Mouse (Mus musculus) naive thymus-derived CD4-positive, alpha-beta T cell, adult 2 months (primary cell): ENCODE results near the gene Dpagt1.
"Not testable (repeated sequence)": the region's sequence is repeated elsewhere in the genome, so short reads cannot be mapped to it uniquely, and the experiment has no call there.

Experiments
- DNase-seq: peaks from one replicate; pipeline ENCODE4 v3.0.0-alpha.2; 2011; ENCODE audit warnings: low read depth

Dpagt1 gene

GRCm38 (mm10) chr9:44318826-44319095, 7.1 kb upstream of the Dpagt1 start:
- DNase-seq = no peak

- DNase-seq = peak; percentile 49
Observed at GRCm38 (mm10) chr9:44319105-44319886, 6.5 kb upstream of the Dpagt1 start.

- peak; percentile 88 for DNase-seq
Observed at GRCm38 (mm10) chr9:44319887-44320798, 5.7 kb upstream of the Dpagt1 start, which contains the start of gene C2cd2l. Gene C2cd2l (minus strand): TSS chr9:44320285.

- DNase-seq = no peak
Observed at GRCm38 (mm10) chr9:44320799-44321133, 5.1 kb upstream of the Dpagt1 start.

- not testable (repeated sequence) for DNase-seq
Observed at GRCm38 (mm10) chr9:44323656-44324055, 2.2 kb upstream of the Dpagt1 start.

- no peak for DNase-seq
Observed at GRCm38 (mm10) chr9:44324147-44324546, 1.7 kb upstream of the Dpagt1 start.

- not testable (repeated sequence) for DNase-seq
Observed at GRCm38 (mm10) chr9:44325032-44325767, 619 bp upstream of the Dpagt1 start.

- peak; percentile 91 for DNase-seq
Observed at GRCm38 (mm10) chr9:44326371-44327063, 698 bp downstream of the Dpagt1 start.

- DNase-seq = no peak
Observed at GRCm38 (mm10) chr9:44327064-44327711, 1.4 kb downstream of the Dpagt1 start.

- DNase-seq = no peak
Observed at GRCm38 (mm10) chr9:44327926-44328325, 2.1 kb downstream of the Dpagt1 start.

GRCm38 (mm10) chr9:44330736-44331135, 4.9 kb downstream of the Dpagt1 start:
- DNase-seq = no peak

GRCm38 (mm10) chr9:44332918-44333638, 7.3 kb downstream of the Dpagt1 start:
- DNase-seq = no peak

GRCm38 (mm10) chr9:44334396-44335330, 8.8 kb downstream of the Dpagt1 start, which contains the start of gene H2afx:
Gene H2afx (plus strand): TSS chr9:44334694.
- peak; percentile 98 for DNase-seq

GRCm38 (mm10) chr9:44335331-44336092, 9.7 kb downstream of the Dpagt1 start:
- DNase-seq = peak; percentile 39

GRCm38 (mm10) chr9:44336093-44336406, 10.2 kb downstream of the Dpagt1 start:
- DNase-seq = no peak

- not testable (repeated sequence) for DNase-seq
Observed at GRCm38 (mm10) chr9:44336513-44336912, 10.7 kb downstream of the Dpagt1 start.

GRCm38 (mm10) chr9:44336964-44337363, 11.1 kb downstream of the Dpagt1 start:
- DNase-seq = no peak

- no peak for DNase-seq
Observed at GRCm38 (mm10) chr9:44337436-44338169, 11.8 kb downstream of the Dpagt1 start.
